Mouse (Mus musculus) C3H10T1/2 (cell line): ENCODE results near the gene Mpig6b. TPM values are rescaled to one million over a fixed set of nuclear protein-coding genes. Genes with fewer than 3 reads are reported as not detected.

ENCODE experiments used
- polyA plus RNA-seq, 2 experiments: library from polyadenylated mRNA; unstranded; fragments of >200 nt; fragmentation: generic; extraction: Trizol; gene quantifications; one replicate each; pipeline ENCODE4 v1.2.1; 2012; ENCODE audit warnings: missing spikeins in 2 of 2

Mpig6b gene
- polyA plus RNA-seq: under 1 TPM in 1 of 2 experiments, not detected in 1; 0.14 TPM

DNA sequence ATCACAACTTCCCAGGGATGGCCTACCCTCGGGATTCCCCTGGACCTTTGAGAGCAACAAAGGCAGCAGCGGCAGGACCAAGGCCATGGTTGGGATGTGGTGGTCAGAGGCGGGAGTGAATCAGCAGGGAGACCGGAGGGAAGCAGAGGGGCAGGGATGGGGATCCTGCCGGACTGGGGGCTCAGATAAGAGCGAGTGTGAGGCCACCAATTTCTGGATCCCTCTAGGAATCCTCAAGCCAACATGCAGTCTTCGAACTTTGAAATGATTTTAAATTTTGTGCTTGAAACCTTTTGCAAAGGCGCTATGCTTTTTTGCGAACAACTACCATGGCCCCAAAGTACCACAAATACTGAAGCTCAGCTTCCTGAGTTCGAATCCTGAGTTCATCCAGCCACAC is at the start of gene Mpig6b:
Gene Mpig6b (minus strand): TSS at position 101 of the 400 bp plus-strand sequence.

DNA sequence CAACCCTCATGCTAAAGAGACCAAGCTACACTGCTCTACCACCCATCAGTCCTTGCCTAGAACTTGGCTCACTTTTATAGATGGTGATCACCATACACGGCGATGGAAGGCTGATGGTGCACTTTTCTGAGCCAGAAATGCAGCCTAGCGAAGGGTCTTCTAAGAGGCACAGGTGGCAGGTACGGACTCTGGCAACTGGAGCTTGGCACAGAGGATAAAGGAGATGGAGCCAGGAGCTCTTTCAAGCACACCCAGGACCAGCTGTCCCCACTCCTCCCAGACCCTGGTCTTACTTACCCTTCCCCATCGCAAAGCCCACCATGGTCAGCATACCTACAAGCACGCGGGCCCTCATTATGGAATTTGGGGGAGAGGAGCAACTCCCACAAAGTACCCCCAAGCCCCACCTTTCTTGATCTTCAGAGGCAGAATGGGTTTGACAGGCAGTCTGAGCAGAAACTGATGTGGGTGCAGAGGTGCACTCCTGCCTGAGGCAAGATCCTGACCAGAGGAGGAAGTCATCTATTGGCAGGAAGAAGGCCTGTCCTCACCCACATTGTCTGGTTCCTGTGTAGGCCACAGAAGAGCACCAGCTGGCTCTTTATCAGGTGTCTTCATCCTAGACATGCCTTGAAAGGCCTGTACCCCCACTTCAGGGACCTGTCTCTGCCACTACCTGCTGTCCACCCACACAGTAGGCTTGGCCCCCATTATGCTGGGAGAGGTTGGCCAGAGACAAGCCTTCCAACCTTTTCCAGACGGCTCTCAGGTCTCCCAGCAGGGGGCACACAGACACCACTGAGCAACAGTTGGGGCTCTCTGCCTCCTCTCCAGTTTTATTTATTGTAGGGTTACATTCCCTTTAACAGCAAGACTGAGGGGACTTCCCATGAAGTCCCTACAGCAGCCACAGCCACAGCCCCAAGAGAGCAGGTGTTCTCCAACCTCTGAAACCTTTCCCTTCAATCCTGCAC is 49.3 kb upstream of the Mpig6b start, which contains the start of gene Ly6g5b:
Gene Ly6g5b (minus strand): TSS at position 383 of the 974 bp plus-strand sequence.

DNA sequence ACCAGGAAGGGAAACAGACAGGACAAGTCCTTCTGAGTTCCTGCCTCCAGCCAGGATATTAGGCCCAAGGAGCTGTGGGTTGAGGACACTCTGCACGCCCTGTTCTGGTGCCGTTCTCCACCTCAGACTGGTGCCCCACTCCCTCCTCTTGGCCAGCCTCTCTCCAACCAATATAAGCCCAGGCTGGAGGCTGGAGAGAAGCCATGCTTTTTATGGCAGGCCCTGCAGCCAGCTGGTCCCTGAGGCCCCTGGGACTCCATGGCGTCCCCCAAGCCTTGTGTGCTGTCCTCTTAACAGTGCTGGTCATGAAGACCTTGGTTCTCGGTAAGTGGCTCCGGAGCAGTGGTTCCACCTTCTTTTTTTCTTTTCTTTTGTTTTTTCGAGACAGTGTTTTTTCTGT is 42.1 kb upstream of the Mpig6b start, which contains the start of gene Ly6g5c:
Gene Ly6g5c (plus strand): TSS at position 183 of the 400 bp plus-strand sequence.

DNA sequence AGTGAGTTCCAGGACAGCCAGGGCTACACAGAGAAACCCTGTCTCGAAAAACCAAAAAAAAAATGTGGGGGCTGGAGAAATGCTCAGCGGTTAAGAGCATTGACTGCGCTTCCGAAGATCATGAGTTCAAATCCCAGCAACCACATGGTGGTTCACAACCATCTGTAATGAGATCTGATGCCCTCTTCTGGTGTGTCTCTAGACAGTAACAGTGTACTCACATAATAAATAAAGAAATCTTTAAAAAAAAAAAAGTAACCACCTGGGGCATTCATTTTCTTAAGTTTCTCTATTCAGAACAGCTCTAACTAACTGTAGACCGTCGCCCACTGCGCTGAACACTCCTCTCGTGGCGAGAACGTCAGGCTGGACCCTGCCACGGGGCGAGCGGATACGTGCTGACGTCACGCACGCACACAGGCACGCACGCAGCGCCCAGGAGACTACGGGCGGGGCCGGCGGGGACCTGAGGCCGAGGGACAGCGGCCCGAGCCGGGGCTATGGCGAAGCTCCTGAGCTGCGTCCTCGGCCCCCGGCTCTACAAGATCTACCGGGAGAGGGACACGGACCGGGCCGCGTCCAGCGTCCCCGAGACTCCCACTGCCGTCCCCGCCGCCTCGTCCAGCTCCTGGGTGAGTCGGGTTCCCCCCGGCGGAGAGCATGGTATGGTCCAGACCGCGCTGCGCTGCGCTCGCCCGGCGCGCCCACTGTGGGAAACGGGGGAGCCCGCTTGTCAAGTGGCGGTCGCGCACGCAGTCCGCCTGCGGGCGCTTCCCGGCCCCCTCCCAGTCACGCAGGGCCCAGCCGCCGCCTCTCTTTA is 23.1 kb upstream of the Mpig6b start, which contains the start of gene Abhd16a:
Gene Abhd16a (plus strand): TSS at position 439 of the 820 bp plus-strand sequence.

DNA sequence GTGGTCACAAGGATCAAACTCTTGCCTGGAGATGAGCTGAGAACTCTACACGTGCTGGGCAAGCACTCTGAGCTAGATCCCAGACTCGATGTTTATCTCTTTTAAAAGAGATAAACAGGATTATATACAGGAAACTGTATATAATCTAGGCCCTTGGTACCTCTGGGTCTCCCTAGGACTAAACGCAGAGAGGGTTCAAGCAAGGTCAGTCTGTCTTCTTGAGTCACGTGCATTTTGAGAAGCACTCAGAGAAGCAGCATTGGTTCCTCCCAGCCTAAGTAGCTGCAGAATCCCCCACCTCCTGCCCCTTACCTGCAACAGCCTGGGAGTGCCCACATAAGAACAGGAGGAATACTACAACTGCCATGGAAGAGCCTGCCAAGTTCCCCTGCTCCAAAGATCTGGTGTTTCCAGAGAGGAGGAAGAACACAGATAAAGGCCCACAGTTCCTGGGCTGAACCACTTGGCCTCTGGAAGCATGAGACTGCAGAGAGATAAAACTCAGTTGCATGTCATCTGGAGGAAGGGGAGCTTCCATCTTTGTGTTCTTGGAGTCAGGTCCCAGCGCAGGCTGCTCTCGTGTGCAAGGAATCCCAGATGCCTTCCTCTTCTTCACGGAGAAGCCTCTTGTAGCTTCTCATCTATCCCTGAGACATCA is 19.4 kb upstream of the Mpig6b start, which contains the start of gene Ly6g6f:
Gene Ly6g6f (minus strand): TSS at position 403 of the 658 bp plus-strand sequence.

DNA sequence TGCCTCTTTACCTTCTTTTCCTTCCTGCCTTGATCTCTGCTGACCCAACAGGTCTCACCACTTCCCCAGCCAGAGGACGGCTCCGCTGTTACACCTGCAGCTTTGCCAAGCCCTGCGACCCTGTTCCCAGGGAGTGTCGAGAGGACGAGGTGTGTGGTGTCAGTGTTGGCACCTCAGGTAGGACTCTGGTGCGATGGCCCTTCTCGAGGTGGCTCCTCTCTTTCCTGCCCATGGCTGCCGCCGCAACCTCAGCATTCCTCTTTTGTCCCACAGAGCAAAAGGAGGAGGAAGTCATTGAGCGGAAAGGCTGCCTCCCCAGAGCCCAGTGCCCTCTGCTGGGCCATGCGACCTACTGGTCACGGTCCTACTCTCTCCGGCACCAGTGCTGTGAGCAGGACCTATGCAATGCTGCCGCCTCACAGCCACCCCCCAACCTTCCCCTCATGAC is 11.8 kb upstream of the Mpig6b start, which contains the start of gene Ly6g6d:
Gene Ly6g6d (minus strand): TSS at position 280 of the 448 bp plus-strand sequence.

DNA sequence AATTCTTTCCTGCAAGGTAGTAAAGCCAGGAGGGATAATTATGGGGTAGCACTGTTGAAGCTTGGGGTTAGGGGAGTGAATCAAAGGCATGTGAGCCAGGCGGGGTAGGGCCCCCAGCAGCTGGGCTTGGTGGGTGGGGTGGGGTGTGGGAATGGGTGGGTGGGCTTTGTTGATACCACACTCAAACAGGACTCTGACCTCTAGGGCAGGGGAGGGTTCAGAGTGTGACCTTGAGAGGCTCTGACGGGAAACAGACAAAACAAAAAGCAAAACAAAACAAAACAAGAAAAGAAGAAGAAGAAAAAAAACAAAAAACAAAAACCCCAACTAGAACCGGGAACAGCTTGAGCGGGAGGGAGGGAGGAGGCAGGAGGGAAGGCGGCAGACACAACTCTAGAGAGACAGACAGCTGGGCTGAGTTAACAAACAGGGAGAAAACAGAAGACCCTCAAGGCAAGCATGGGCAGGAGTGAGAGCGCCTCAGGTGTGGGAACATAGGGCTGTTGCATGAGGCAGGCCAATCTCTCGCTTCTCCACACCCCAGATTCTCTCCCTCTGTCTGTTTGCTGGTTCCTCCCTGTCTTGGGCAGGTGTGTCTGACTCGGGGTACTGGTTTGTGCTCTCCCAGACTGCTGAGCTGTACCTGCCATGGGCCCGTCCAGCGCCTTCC is 10.7 kb upstream of the Mpig6b start, which contains the start of gene Ly6g6e:
Gene Ly6g6e (plus strand): TSS at position 396 of the 670 bp plus-strand sequence.

DNA sequence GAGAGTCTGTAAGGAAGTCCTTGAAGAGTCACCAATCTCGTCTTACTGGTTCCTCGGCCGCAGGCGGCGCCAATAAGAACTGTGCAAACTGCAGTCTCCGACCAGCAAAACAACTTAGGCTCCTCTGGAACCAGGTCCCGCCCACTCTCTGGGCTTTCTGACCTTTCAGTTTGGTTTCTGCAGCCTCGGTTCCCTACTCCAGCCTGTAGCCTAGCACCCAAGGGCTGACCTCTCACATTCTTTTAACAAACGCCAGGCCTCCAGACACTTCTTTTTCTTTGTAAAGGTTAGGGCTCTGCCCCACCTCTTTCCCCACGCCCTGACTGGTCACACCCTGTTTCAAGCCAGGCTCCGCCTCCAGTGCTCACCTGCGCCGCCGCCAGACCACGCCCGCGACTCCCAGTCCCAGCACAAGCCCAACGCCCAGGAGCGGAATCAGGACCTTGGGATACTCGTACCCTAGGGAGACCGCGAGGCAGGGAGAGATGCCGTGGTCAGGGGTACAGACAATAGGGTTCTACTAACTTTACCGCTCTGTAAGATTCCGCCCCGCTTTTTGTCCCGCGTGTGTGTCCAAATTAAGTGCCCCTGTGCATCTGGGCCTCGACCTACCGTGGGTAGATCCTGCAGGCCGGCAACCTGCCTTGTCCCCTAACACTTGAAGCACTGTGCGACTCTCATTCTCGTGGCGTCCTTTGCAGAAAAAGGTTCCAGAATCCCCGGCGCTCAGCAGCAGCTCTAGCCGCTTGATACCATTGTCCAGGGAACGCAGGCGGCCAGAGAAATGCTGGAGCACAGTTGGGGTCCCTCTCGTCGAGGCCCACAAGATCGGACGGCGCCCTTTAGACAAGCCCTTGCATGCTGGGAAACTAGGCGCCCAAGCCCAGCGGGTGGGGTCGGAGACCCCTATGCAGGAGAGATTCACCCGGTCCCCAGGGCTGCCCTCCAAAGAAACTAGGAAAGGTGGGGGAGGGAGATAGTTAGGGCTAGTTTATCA is 735 bp downstream of the Mpig6b start, which contains the start of gene Ly6g6c:
Gene Ly6g6c (plus strand): TSS at position 438 of the 997 bp plus-strand sequence.

DNA sequence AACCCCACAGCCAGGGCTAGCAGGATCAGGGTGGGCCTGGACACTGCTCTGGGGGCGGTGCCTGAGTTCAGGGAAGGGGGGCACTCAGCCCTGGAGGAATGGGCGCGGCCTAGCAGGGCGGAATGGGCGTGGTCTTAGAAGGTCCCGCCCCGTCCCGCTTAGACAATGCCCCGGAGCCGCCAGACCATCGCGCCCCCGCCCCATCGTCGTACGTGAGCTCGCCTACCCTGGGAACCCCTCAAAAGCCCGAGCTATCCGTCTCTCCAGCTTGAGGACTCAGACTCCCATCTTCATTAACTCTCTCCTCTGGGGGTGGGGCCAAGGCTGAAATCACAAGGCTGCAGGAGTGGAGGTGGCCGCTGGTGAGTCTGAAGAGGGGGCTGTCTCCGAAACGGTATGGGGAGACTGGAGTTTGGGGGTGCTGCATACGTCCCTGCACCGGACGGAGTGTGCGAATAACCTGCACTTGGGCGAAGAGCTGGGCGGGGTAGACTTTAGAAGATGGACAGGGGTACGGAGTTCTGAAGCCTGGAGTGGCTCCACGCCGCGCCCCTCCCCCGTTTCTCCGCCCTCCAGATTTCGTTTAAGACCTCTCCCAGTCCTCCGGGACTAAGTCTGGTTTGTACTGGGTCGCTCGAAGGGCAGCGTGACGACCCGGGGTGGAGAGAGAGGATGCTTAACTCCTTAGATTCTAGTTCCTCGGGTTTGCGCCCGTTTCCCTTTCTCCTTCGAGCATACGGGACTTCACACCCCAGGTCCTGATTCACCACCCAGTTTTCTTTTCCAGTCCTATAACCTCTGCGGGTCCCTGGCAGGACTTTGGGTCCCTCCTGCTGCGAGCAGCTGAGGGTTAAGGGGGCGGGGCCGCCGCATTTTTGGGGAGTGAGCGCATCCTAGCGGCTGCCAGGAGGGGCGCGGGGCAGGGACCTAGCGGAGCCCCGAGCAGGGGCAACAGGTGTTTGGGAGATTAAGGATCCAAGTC is 6.8 kb downstream of the Mpig6b start, which contains the start of gene Ddah2:
Gene Ddah2 (plus strand): TSS at position 125 of the 982 bp plus-strand sequence.

DNA sequence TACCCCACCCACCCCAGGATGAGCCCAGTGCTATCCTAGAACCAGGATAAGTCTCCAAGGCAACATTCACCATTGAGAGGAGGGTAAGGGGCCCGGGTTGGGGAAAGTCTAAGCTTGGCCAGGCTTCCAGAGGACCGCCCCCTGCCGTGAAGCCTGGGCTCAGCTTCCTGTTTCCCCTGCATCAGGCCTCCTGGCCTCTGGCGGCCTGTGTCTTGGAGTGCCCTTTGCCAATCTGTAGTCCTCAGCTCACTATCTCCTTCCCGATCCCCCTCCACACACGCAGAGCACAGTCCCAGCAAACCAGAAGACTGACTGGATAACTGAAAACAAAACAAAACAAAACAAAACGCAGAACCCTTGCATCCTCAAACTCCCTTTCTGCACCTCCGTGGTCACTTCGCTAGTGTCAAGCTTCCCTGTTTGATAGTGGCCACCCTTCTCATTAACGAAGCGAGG is 16.4 kb downstream of the Mpig6b start, which contains the start of gene Clic1:
Gene Clic1 (plus strand): TSS at position 406 of the 456 bp plus-strand sequence.

DNA sequence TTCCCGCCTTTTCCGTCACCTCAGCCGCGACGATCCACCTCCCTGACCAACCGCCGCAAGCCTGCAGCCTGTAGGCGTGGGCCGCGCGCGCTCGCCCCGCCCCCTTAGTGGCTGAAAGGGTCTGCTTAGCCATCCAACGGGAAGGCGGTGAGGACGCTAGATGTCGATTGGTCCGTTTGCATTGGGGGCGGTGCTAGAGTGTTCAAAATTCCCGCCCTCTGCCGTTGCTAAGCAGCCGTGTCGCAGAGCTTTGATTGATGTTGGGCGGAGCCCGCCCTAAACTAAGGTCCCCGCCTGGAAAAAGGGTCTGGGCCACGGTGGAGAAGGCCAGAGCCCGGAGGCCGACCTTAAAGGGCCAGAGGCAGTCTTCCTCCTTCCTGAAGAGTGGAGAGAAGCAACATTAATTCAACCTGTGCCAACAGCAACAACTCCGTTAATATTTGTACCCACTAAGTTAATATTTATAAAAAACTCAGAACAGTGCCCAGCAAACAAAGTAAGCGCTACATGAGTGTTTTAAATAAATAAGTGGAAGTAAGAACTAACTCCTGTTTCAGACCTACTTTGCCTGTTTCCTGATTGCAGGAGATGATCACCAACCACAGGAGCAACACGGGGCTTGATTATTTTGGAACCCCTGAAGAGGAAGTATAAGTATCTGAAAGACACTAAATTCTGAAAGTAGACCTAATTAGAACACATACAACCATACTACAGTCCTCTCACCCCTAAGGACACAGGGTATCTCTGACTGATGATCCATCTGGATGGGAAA is 19.1 kb downstream of the Mpig6b start, which contains the start of gene Msh5:
Gene Msh5 (minus strand): TSS at position 65 of the 775 bp plus-strand sequence.

DNA sequence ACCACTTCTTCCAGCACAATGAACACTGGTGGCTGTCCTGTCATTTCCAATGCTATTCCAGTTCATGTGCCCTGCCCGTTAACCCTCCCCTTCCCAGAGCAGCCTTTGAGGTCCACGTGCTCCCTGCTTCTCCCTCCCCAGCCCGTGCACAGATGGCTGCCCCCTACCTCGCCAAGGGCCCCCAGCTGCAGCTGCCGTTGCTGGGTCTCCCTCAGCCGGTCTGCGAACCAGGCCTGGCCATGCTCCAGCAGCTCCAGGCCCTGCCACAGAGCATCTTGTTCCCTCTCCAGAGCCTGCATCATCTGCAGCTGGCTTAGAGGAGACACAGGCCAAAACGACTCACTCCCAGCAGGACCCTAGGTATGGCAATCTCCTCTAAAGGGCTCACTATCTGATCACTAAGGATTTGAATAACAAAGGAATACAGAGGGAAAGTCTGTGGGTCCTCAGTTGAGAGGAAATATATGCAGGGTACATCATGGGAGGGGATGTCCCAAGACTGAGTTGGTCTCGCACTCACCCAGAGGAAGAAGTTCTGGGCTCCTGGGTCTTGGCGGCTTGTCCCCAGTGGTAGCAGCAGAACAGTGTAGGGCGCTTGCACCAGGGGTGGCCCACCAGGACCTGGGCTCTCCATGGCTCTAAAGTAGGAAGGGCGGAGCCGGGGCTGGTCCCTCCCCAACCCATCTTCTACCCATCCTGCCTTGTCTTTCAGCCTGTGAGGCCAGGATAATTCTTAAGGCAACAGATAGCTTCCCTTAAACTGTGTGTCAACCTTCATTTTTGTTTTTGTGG is 38.5 kb downstream of the Mpig6b start, which contains the start of gene Sapcd1:
Gene Sapcd1 (minus strand): TSS at position 740 of the 792 bp plus-strand sequence.

DNA sequence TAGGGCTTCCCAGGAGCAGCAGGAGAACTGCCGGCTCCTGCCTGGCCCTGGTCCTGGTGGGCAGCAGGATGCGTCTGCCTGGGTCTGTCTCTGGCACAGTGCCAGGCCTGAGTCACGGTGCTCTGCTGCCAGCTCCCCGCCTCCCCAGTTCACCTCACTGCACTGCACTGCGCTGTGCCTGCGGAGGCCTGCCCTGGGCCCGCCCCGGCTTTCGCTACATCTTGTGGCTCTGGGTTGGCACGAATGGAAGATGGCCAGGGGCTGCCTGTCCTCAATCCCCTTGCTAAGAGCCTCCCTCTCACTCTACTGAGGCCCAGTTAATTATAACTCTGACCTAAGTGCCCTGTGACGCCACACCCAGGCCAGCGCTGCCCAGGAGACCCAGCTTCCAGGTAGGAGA is 49.6 kb downstream of the Mpig6b start, which contains the start of gene Vwa7:
Gene Vwa7 (plus strand): TSS at position 204 of the 400 bp plus-strand sequence.

